8 mouse cellular contexts compared by ENCODE assay signal in genomic region chr8:102786467-102787360, GRCm38 (mm10). TPM values are rescaled to one million over a fixed set of nuclear protein-coding genes. Genes with fewer than 3 reads are reported as not detected.
A peak's percentile ranks its signal among the peaks of the same experiment; 100 is the strongest.
DNase-seq lines count a peak whose midpoint lies in the region; ATAC-seq and TF ChIP-seq lines count a peak whose summit lies in the region.

No protein-coding gene starts in this region.

- 0 out of 2 replicates have a peak, but pooled peaks cover 8% of the 10 kb centered on the region for H3K27me3 ChIP-seq in forebrain, embryonic 16.5 days (replicated peaks; ENCODE audit: control insufficient read depth, insufficient read depth, low read length)
- H3K27me3 ChIP-seq in neural tube, embryonic 12.5 days (replicated peaks): 0 out of 2 replicates have a peak, but pooled peaks cover 4% of the 10 kb centered on the region

- 5% methylated on average over 30 of the region's 31 CpGs for WGBS in forebrain, embryonic 16.5 days
- WGBS in neural tube, embryonic 12.5 days: 4% methylated on average over 31 of the region's 31 CpGs

- H3K4me2 ChIP-seq in forebrain, embryonic 16.5 days (ENCODE audit: low read length): peak overlapping the region; percentile 91
- H3K4me2 ChIP-seq in neural tube, embryonic 12.5 days (replicated peaks): peak overlapping the region; percentile 76

- H3K4me3 ChIP-seq in ES-E14 (ENCODE audit: insufficient read depth in 1 of 2, low read depth in 1 of 2, low read length in 2 of 2, poor library complexity in 1 of 2, severe bottlenecking in 1 of 2): peak overlapping the region; percentile 44 to 56; a peak in 2 of 4 replicates
- peak overlapping the region; percentile 80 for H3K4me3 ChIP-seq in forebrain, embryonic 16.5 days (replicated peaks; ENCODE audit: low read length)
- H3K4me3 ChIP-seq in neural tube, embryonic 12.5 days: peak overlapping the region; percentile 78

- ATAC-seq in forebrain, embryonic 16.5 days: no peak
- no peak for ATAC-seq in neural tube, embryonic 12.5 days (ENCODE audit: low FRiP score, low read depth)

- peak; percentile 27 to 30 for DNase-seq in frontal cortex, postnatal 10 days (ENCODE audit: low spot score in 2 of 2)
- no peak for DNase-seq in frontal cortex, postnatal 25 days (ENCODE audit: low spot score in 2 of 2)
- no peak for DNase-seq in ES-E14 (ENCODE audit: low read depth, low spot score)
- peak; percentile 53 to 64 for DNase-seq in kidney, postnatal 4 days
- no peak for DNase-seq in thymus, postnatal 25 days
- no peak for DNase-seq in urinary bladder, postnatal 10 days (ENCODE audit: low spot score)

- no peak overlapping the region for H3K9ac ChIP-seq in ES-E14 (ENCODE audit: insufficient read depth, low read depth, low read length, poor library complexity, severe bottlenecking)
- H3K9ac ChIP-seq in forebrain, embryonic 16.5 days (replicated peaks; ENCODE audit: low read depth, low read length): peak overlapping the region; percentile 48
- H3K9ac ChIP-seq in neural tube, embryonic 12.5 days: peak overlapping the region; percentile 9; the same call in 1 of the 2 replicates

- H3K36me3 ChIP-seq in ES-E14 (ENCODE audit: control insufficient read depth, insufficient read depth, low read length, poor library complexity, severe bottlenecking): no peaks in the 10 kb centered on the region
- H3K36me3 ChIP-seq in forebrain, embryonic 16.5 days (ENCODE audit: control insufficient read depth, insufficient read depth): no peaks in the 10 kb centered on the region
- no peaks in the 10 kb centered on the region for H3K36me3 ChIP-seq in neural tube, embryonic 12.5 days

- in situ Hi-C loops in ES-E14 (cut with MboI; ENCODE audit: low sequenced_read_pairs in 2 of 2, unreplicated experiment in 2 of 2): no loop called here

- H3K9me3 ChIP-seq in ES-E14 (ENCODE audit: control insufficient read depth, insufficient read depth, low read depth, low read length): no peaks in the 10 kb centered on the region
- H3K9me3 ChIP-seq in forebrain, embryonic 16.5 days (ENCODE audit: control insufficient read depth, low read length): no peaks in the 10 kb centered on the region
- H3K9me3 ChIP-seq in neural tube, embryonic 12.5 days: no peaks in the 10 kb centered on the region

- no peaks in the 10 kb centered on the region for H3K4me1 ChIP-seq in ES-E14 (ENCODE audit: control insufficient read depth in 2 of 2, insufficient read depth in 2 of 2, low read length in 2 of 2, poor library complexity in 1 of 2)
- peaks cover 21% of the 10 kb centered on the region for H3K4me1 ChIP-seq in forebrain, embryonic 16.5 days (replicated peaks; ENCODE audit: control insufficient read depth, insufficient read depth, low read length)
- peaks cover 12% of the 10 kb centered on the region for H3K4me1 ChIP-seq in neural tube, embryonic 12.5 days

- H3K27ac ChIP-seq in ES-E14 (ENCODE audit: insufficient read depth, low read depth, low read length, poor library complexity, severe bottlenecking): no peak overlapping the region
- H3K27ac ChIP-seq in forebrain, embryonic 16.5 days (ENCODE audit: low read length): no peak overlapping the region
- H3K27ac ChIP-seq in neural tube, embryonic 12.5 days: no peak overlapping the region

TF ChIP-seq in ES-E14, 5 proteins besides CTCF, POLR2A, EP300 and RAD21:
- no peak for TF ChIP-seq ZC3H11A (IDR thresholded peaks at IDR 0.05; ENCODE audit: borderline replicate concordance, low read depth, low read length)
- TF ChIP-seq HCFC1 (IDR thresholded peaks at IDR 0.05; ENCODE audit: borderline replicate concordance, insufficient read depth, low read length): no peak
- no peak for TF ChIP-seq MAFK (IDR thresholded peaks at IDR 0.05; ENCODE audit: insufficient read depth, low read depth, low read length)
- TF ChIP-seq ZNF384 (IDR thresholded peaks at IDR 0.05; ENCODE audit: low read depth, low read length): no peak
- TF ChIP-seq CHD2 (IDR thresholded peaks at IDR 0.05; ENCODE audit: low read depth, low read length): no peak

RNA-seq across cellular contexts. Expression of gene Cdh11, which starts 1.3 kb away (rescaled TPM):
- total RNA-seq in ES-E14 (2012; rRNA removed): 0.37 and 2.8 TPM in 2 replicates
- polyA plus RNA-seq in forebrain, embryonic 16.5 days (2015; fragmentation: Nextera tagmentation; extraction: Ambion mirVana): 36.0 and 40.6 TPM in 2 replicates
- polyA plus RNA-seq in neural tube, embryonic 12.5 days (2016; fragmentation: Nextera tagmentation; extraction: Ambion mirVana): 73.7 and 77.0 TPM in 2 replicates

Comparison
In these comparisons a context has a peak if more than half of its experiments do, and no peak if none do; other contexts are left out.
1. DNase-seq: peak in frontal cortex, postnatal 10 days (2 of 2) and kidney, postnatal 4 days (2 of 2); none in frontal cortex, postnatal 25 days (0 of 2), ES-E14 (single experiment), thymus, postnatal 25 days (single experiment) and urinary bladder, postnatal 10 days (single experiment).
2. Peak in every context shown above with its lines, with median percentiles within 50 percentile points of each other: H3K4me3 ChIP-seq.